Mouse (Mus musculus): ENCODE data around the gene Entpd1.

DNA sequence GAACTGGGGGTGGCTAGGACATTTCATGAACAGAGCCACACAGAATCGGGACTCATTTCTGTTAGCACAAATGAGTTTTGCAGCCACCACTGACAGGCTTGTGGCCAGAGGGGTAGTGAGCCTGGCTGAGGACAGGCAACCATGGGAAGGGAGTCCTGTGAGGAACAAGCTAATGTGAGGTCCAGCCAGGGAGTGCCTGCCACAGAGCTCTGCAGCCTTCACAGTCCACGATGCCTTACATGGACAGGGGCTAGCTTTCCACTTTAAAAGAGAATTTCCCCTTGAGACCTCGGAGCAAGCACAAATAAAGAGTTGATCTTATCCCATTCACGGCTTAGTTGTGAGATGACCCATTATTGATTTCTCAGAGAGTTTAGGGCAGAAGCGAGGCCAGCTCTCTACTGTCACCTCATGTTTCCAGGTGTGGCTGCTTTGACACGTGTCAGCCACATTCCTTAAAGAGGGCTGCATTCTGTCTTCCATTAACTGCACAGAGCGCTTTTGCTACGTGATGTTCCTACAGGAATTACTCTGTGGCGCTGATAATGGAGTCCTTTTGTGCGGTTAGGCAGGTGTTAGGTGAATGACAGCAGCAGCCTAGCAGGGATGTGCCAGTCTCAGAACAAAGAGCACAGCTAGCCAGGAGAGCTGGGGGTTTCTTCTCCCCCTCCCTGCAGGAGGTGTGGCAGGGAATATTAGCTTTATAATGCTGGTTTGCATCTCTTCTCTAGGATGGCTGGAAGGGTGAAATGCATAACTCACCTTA is 48.1 kb upstream of the Entpd1 start:
- TF ChIP-seq ZC3H11A (IDR thresholded peaks at IDR 0.05; ENCODE audit: borderline replicate concordance, low read depth, low read length) (no peak), HCFC1 (IDR thresholded peaks at IDR 0.05; ENCODE audit: borderline replicate concordance, insufficient read depth, low read length) (no peak)

Measured in ES-E14 (cell line).